Mouse (Mus musculus) liver, embryonic 14 days (tissue): Measurements from ENCODE around the gene Clip4. TPM values are rescaled to one million over a fixed set of nuclear protein-coding genes. Genes with fewer than 3 reads are reported as not detected.

Source experiments
- polyA plus RNA-seq: library from polyadenylated mRNA; depleted of rRNA; stranded (reverse); fragments of >200 nt; gene quantifications from 2 replicates; pipeline ENCODE4 v1.2.3, GENCODE M21; 2012; rRNA removed

Gene Clip4
- polyA plus RNA-seq, result 0.14 and 0.21 TPM in 2 replicates

DNA sequence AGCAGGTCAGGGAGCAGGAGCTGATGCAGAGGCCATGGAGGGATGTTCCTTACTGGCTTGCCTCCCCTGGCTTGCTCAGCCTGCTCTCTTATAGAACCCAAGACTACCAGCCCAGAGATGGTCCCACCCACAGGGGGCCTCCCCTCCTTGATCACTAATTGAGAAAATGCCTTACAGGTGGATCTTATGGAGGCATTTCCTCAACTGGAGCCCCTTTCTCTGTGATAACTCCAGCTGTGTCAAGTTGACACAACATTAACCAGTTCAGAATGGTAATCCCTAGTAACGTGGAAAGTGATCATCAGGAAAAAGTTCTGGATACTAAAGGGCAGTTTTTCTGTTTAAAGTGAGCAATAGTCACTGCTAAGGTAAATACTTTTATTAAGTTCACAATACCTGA is at the start of gene Clip4:
Gene Clip4 (plus strand): TSS at position 301 of the 400 bp plus-strand sequence.

DNA sequence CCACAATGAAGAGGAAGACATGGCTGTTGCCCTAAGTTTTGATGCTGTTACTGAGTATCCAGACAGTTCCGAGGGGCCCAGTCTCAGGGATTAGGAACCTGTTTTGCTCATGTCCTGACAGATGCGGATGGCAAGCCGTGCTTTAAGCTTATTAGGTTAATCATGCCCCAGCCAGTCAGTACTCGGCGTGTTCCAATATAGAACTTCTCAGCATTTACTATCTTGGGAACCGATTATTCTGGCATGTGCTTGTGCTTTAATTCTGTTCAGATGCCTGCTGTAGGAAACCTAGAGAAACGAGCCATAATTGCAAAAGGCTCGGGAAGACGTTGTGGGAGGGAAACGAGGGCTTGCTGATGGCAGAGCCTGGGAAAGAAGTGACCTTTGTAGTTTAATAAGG is 15.4 kb upstream of the Clip4 start, which contains the start of gene Pcare:
Gene Pcare (minus strand): TSS at position 64 of the 400 bp plus-strand sequence.

Other genes starting within 250 kb of the Clip4 start
- gene Ndc80, start 241.6 kb upstream of the Clip4 start, polyA plus RNA-seq, result 20.0 and 20.8 TPM in 2 replicates
- 0.05 TPM in 2 replicates for gene Spdya, start 216.4 kb upstream of the Clip4 start, polyA plus RNA-seq
- 27.8 and 33.9 TPM in 2 replicates for gene Wdr43, start 152.6 kb upstream of the Clip4 start, polyA plus RNA-seq
- gene Togaram2, start 95.2 kb upstream of the Clip4 start, polyA plus RNA-seq, result 0.01 TPM in 2 replicates
- gene Pcare, start 15.6 kb upstream of the Clip4 start, polyA plus RNA-seq, result 0.01 and 0.02 TPM in 2 replicates